Mouse (Mus musculus) urinary bladder, adult 2 months (tissue): Measurements from ENCODE around the gene Scaf1. TPM values are rescaled to one million over a fixed set of nuclear protein-coding genes. Genes with fewer than 3 reads are reported as not detected.

Experiments
- DNase-seq: peaks from one replicate; pipeline ENCODE4 v3.0.0; 2022; ENCODE audit warnings: low spot score
- polyA plus RNA-seq: library from polyadenylated mRNA; depleted of rRNA; stranded (reverse); fragments of >200 nt; gene quantifications from 2 replicates; pipeline ENCODE4 v1.2.3, GENCODE M21; 2012; rRNA removed

Gene Scaf1
- 58.4 and 63.5 TPM in 2 replicates for polyA plus RNA-seq

GRCm38 (mm10) chr7:45015957-45016612 is at the start of gene Scaf1:
TSS of gene Scaf1 (minus strand) at chr7:45016363.
- peak; percentile 95 for DNase-seq

GRCm38 (mm10) chr7:45062239-45062835 is 46.2 kb upstream of the Scaf1 start, which contains the start of the genes Nosip and Prrg2:
TSS of gene Nosip (plus strand) at chr7:45062429.
TSS of gene Prrg2 (minus strand) at chr7:45062677.
- DNase-seq = peak; percentile 80

- DNase-seq = peak; percentile 56
Observed at GRCm38 (mm10) chr7:45061532-45062075, 45.4 kb upstream of the Scaf1 start.

GRCm38 (mm10) chr7:45060632-45061122 is 44.5 kb upstream of the Scaf1 start:
- no peak for DNase-seq

GRCm38 (mm10) chr7:45058607-45059571 is 42.7 kb upstream of the Scaf1 start:
- DNase-seq = no peak

GRCm38 (mm10) chr7:45056972-45057348 is 40.8 kb upstream of the Scaf1 start:
- DNase-seq = no peak

GRCm38 (mm10) chr7:45056329-45056971 is 40.3 kb upstream of the Scaf1 start:
- DNase-seq = no peak

GRCm38 (mm10) chr7:45053931-45054510 is 37.9 kb upstream of the Scaf1 start:
- peak; percentile 75 for DNase-seq

- DNase-seq = peak; percentile 77
Observed at GRCm38 (mm10) chr7:45053117-45053930, 37.2 kb upstream of the Scaf1 start.

- no peak for DNase-seq
Observed at GRCm38 (mm10) chr7:45052862-45053116, 36.6 kb upstream of the Scaf1 start, which contains the start of gene Prr12. TSS of gene Prr12 (minus strand) at chr7:45052881.

- DNase-seq = peak; percentile 52
Observed at GRCm38 (mm10) chr7:45052181-45052861, 36.2 kb upstream of the Scaf1 start.

GRCm38 (mm10) chr7:45051601-45051974 is 35.4 kb upstream of the Scaf1 start:
- DNase-seq = no peak

- no peak for DNase-seq
Observed at GRCm38 (mm10) chr7:45050945-45051600, 34.9 kb upstream of the Scaf1 start.

- DNase-seq = no peak
Observed at GRCm38 (mm10) chr7:45048923-45049657, 32.9 kb upstream of the Scaf1 start.

- DNase-seq = no peak
Observed at GRCm38 (mm10) chr7:45048001-45048890, 32.1 kb upstream of the Scaf1 start.

GRCm38 (mm10) chr7:45047491-45047890 is 31.3 kb upstream of the Scaf1 start:
- DNase-seq = no peak

- no peak for DNase-seq
Observed at GRCm38 (mm10) chr7:45046853-45047350, 30.7 kb upstream of the Scaf1 start.
